Mouse (Mus musculus): Measurements from ENCODE around the gene Selenov.
"Not testable (repeated sequence)": the region's sequence is repeated elsewhere in the genome, so short reads cannot be mapped to it uniquely, and the experiment has no call there.

Selenov gene

DNA sequence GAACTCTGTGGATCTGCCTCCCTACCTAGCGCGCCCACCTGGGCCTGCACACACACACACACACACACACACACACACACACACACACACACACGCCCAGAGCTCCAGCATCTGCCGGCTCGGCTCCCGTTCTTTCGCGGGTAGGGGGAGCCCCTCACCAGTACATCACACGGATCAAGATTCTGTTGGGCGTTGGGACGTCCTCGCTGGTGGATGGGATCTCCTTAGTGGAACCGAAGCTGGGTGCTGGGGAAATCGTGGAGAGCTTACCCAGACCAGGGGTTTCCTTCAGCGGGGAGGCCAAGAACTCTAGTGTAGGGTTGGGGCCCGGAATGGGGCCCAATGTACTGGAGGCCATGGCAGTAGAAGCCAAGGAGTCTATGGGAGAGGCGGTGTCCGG lies 821 bp downstream of the Selenov start:
- no peak for DNase-seq

DNA sequence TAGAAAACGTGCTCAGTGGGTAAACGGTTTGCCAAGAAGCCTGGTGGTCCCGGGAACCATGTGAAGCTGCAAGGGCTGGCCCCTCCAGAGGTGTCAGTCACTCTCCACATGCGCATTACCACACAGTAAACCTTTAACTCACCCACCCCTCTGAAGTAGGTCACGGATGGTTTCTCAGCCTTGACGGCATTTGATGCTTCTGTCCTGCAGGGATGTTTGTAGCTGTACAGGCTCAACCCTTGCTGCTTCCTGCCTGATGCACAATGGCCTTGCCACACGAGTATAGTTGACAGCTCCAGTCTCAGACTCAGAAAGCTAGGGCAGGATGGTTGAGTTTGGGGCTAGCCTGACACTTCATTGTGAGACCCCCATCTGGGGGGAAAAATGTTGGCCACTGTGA lies 10.4 kb downstream of the Selenov start:
- no peak for DNase-seq

DNA sequence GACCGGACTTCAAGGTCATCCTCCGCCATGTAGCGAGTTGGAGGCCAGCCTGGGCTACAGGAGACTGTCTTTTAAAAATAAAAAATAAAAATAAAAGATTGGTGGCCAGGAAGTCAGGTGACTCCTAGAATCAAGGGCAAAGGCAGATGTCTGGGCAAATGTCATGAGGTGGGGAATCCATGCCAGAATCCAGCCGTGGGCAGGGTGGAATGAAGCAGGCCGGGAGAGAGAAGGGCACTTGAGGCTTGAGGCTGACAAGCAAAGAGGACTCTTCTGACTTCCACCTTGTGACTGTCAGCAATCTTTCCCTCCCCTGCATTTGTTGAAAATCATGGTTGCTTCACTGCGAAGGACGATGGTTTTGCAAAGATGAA lies 12.7 kb downstream of the Selenov start:
- DNase-seq = peak; percentile 41

DNA sequence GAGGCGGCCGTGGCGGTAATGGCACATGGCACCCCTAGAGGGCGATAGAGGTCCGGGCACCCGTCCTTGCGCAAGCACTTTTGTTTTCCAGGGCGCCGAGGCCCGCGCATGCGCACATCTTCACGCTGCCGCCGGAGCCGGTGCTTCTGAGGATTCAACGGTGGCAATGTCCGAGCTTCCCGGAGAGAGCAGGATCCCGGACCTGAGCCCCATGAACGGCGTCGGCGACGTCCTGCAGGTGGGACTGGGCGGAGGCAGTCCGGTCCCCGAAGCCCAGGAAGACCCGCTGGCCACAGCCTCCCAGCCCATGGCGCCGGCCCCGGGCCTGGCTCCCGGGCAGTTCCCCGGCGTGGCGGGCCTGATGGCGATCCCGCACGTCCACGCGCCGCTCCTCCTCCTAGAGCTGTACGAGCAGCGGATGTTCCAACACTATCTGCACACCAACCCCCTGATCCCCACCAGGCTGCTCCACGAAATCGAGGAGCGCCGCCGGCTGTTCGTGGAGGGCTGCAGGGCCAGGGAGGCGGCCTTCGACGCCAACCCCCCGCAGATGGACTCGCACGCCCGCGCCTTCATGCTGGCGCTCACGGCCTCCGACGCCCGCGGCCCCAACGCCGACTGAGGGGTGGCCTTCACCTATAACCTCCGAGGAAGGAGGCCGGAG lies 13.2 kb downstream of the Selenov start, which contains the start of gene Eid2b:
Gene Eid2b (plus strand): TSS at position 125 of the 664 bp plus-strand sequence.
- peak; percentile 95 for DNase-seq

DNA sequence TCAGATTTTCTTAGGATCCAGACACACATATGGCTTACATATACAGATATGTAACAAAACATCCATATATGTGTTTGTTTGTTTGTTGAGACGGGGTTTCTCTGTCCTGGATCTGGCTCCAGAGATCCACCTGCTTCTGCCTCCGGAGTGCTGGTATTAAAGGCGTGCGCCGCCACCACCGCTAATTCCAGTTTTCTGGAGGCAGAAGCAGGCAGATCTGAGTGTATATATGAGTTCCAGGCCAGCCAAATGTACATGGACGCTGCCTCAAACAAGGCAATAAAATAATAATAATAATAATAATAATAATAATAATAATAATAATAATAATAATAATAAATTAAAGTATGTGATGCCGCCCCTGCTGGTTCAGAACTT lies 13.8 kb downstream of the Selenov start:
- no peak for DNase-seq

DNA sequence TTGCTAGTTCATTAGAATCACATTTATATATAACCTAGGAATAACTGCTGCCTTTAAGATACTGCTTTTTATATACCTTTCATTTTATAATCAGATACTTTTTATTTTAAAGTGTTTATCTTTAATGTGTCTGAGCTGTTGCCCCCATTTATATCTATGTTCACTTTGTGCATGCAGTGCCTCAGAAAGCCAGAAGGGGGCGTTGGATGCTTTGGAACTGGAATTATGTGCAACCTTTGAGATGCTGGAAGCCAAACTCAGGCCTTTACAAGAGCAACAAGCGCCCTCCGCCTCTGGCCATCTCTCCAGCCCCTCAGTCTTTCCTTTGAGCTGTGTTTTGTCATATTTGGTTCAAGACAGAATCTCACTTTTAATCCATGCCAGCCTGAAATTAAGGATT lies 19.2 kb downstream of the Selenov start:
- DNase-seq = no peak

DNA sequence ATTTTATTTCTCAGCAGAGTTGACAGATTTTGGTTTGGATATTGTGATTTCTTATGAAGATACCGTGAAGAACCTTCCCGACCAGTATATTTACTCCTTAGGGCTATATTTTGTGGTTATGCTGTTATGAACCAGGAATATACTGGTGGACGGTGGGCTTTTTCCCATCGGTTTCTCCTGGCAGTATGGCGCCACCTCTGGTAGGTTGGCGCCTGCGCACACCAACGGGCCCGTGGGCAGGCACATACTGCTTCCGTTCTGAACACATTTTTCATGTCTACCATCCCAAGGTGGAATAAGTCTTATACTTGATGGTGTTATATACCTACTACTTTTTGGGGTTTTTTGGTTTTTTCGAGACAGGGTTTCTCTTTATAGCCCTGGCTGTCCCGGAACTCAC lies 21.6 kb downstream of the Selenov start:
- DNase-seq = no peak

DNA sequence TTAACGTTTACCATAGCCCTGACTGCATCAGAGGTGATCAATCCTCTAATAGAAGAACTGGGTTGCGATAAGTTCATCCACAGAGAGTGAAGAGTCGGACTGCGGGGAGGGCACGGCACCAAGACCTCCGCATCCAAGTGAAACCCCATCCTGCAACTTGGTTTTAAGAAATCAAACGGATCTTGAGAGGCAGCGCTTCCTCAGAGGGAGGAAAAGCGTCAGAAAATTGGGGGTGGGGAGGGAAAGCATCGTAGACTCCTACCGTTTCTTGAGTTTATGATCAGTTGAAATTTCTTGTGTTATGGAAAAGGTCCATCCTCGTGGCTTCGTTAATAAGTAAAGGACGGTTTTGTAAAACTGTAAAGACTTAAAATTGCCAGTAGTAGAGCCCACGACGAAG lies 22.4 kb downstream of the Selenov start:
- DNase-seq = no peak

DNA sequence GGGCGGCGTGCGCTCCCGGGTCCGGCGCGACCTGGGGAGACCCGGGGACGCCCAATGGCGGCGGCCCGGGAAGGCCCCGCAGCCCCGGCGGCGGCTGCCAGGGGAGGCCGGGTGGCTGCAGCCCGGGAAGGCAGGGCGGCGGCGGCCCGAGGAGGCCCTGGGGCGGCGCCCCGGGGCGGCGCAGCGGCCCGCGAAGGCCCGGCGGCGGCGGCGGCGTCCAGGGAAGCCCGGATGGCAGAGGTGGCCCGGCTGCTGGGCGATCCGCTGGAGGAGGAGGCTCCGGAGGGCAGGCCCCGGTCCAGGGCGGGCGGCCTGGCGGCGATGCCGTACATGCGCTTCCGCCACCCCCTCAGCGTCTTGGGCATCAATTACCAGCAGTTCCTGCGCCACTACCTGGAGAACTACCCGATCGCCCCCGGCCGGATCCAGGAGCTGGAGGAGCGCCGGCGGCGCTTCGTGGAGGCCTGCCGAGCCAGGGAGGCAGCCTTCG lies 22.9 kb downstream of the Selenov start:
- peak; percentile 69 for DNase-seq

DNA sequence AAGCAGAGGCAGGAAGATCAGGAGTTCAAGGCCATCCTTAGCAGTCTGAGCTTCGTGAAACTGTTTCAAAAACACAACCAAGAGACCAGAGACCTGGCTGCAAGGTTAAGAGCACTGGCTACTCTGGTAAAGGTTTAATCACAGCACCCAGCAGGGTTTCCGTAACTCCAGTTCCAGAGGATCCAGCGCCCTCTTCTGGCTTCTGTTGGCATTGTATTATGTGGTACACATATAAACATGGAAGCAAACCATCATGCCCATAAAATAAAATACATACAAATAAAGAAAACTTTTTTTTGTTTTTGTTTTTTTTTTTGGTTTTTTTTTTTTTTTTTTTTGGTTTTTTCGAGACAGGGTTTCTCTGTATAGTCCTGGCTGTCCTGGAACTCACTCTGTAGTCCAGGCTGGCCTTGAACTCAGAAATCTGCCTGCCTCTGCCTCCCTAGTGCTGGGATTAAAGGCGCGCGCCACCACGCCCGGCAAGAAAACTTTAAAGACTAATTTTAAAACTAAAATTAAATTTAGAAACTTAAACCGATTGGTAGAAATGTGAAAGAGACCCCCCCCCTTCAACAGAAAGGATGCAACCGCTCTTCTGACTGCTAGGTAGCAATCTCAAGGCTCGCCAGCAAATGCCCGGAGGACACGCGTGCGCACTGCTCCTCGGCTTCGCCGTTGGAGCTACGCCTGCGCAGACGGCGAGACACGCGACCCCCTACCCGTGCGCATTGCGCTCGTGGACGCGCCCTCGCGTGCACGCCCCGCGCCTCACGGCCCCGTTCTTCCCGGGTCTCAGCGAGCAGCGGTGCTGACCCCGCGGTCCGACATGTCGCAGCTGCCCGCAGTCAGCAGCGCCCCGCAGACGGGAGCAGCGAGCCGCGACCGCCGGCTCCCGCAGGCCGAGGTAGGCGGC lies 23.6 kb downstream of the Selenov start, which contains the start of gene Eid2:
Gene Eid2 (plus strand): TSS at position 753 of the 913 bp plus-strand sequence.
- DNase-seq = peak; percentile 93

DNA sequence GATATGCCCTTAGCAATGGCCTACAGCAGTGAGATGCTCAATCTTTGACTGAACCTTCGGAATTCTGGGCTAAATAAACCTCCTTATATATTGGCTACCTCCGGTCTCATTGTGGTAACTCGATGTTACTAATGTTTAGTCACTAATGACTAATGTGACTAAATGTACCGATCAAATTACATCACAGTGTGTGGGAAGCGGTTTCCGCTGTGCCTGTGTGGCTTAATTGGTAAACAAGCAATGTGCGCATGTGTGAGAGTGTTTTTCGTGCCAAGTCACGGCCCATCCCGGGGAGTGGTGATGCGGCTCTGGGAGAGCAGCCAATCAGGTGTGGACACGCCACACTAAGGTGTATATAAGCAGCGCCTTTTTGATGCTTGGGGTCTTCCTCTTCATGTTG lies 25.6 kb downstream of the Selenov start:
- no peak for DNase-seq

DNA sequence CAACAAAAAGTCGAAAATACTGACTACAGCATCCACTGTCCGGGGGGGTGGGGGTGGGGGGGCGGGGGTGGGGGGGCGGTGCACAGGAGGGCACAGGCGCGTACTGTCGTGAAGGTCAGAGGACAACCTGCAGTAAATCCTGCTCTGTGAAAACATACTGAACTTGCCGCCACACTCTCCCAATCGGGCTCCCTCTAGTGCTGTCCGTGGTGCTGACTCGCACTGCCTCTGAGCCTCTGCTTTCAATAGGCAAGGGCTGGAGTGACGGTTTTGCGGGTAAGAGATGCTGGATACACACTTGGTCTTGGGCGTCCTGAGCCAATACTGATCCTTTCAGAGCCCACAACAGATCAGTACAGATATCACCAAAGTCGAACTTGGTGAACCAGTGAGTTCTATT lies 27.2 kb downstream of the Selenov start:
- DNase-seq = no peak

DNA sequence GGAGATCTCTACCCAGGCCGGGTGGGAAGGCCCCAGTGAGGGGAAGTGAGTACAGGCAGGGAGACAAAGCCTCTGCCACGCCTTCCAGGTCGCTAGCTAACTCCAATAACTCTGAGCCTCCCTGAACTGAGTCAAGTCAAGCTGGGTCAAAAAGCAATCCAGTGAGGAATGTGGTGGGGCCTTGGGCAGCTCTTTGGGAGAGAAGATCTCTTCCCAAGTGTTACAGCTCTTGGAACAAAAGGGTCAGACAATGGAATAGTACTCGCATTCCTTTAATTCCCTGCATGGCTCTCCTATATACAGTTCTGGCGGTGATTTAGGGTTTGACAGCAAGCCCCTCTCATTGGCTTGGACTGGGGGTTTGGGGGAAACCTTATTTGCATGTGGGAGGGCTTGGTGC lies 28.1 kb downstream of the Selenov start:
- DNase-seq = no peak

DNA sequence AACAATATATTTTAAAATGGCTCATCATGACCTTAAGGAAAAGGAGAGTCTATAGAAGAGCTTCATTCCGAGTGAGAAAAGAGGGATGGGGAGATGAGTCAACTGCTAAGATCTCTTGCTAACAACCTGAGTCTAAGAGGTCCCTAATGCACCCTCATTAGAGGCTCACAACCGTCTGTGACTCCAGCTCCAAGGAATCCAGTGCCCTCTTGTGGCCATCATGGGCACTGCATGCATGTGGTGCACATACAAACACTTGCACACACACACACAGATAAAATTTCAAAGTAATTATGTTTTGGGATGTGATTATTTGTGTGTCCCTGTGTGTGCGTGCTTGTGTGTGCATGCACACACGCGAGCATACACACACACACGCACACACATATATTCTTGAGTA lies 35.5 kb downstream of the Selenov start:
- DNase-seq = no peak

DNA sequence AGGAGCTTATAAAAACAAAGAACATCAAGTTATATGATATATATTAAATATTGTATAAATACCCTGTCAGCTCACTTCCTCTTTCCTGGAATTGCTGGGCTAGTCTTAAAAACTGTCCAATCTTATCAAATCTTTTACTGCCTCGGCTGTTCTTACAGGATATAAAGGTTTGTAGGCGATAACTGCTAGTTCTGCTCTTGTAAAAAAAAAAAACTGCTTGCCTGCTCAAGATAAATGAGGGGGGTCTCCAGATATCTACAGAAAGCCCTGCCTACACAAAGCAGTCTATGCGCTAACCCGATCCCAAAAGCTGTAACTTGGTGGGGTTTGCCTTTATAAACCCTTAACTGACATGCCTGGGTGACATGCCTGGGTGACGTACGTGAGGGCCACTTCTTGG lies 36.4 kb downstream of the Selenov start:
- DNase-seq = no peak

DNA sequence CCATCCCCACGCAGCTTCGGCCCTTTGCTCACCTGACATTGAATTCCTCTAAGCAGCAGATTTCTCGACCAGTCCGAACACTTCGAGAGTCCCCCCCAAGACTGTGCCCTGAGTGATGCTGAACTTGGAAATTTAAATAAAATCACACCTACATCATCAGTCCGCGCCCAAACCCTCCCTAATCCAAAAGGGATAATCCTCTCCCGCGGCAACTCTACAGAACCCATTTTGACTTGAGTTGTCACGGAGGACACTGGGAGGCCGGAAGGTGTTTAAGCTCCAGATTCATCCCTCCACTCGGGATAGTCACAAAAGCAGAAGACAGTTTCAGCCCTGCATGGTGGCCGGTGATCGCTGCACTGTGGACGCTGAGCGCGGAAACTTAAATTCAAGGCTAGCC lies 39.0 kb downstream of the Selenov start:
- DNase-seq = no peak

DNA sequence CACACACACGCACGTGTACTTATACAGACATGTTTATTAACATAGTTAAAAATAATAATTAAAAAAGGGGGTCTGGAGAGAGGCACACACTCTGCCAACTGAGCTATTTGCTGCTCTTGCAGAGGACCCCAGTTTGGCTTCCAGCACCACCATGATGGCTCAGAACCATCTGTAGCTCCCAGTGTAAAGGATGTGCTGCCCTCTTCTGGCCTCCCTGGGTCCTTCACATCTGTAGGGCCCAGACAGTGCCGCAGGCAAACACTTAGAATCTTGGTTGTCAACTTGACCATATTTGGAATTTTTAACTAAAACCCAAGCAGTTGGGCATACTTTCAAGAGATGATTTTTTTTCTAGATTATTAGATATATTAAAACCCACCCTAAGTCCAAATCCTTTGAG lies 42.0 kb downstream of the Selenov start:
- DNase-seq = no peak

DNA sequence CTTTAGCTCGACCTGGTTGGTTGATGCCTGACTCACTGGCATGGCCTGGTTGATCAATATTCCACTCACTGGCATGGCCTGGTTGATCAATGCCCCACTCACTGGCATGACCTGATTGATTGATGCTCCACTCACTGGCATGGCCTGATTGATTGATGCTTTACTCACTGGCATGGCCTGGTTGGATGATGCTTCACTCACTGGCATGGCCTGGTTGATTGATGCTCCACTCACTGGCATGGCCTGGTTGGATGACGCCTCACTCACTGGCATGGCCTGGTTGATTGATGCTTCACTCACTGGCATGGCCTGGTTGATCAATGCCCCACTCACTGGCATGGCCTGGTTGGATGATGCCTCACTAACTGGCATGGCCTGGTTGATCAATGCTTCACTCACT lies 47.0 kb downstream of the Selenov start:
- not testable (repeated sequence) for DNase-seq
